Mouse (Mus musculus) stomach, postnatal 0 days (tissue): ENCODE measurements around the gene Nat9.

Experiments used
- CTCF ChIP-seq: IDR thresholded peaks from 2 replicates; pipeline ENCODE4 v1.5.1; 2016; ENCODE audit warnings: antibody characterized with exemption, low read depth, mild to moderate bottlenecking, moderate library complexity
- EP300 ChIP-seq: optimal IDR thresholded peaks from 2 replicates; pipeline ENCODE3; 2016; ENCODE audit warnings: antibody characterized with exemption

DNA sequence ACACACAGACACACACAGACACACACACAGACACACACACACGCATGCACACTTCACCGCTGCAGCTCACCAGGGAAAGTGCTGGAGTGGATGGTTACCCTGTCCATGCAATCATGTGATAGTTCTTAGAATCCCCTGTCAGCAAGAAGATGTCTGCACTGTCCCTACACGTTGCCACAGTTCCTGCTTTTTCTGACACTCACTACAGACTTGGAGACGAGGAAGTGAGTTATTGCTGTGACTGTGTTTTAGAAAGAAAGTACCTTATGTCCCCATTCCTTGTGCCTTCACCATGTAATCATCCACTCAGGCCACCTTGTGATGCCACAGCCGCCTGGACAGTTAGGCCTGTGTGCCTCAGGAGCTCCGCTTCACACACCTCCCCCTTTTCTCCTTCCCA lies 1.6 kb upstream of the Nat9 start:
- TF ChIP-seq CTCF = no peak
- no peak for TF ChIP-seq EP300
